Mouse (Mus musculus) forebrain, embryonic 16.5 days (tissue): ENCODE measurements at regions not wholly inside any gene's neighbourhood (a gene's known extent, or its start where the extent isn't known, plus 50 kb on each side); places are given as distances from the start of the nearest gene placed in this dataset.
A peak's percentile ranks its signal among the peaks of the same experiment; 100 is the strongest.

Source experiments
- ATAC-seq: fragments of 200-750 bp; cut with Nextera tagmentation; 2 replicates; pipeline ENCODE4 v1.8.0; 2017; ENCODE audit warnings: mild to moderate bottlenecking, moderate library complexity
- H3K27ac ChIP-seq: fragments of 300-500 bp; sonication (generic); 2 replicates; pipeline ENCODE4 v1.5.1; 2014; ENCODE audit warnings: low read length, control low read depth
- H3K27me3 ChIP-seq: fragments of 300-500 bp; sonication (generic); replicated peaks from 2 replicates; pipeline ENCODE4 v1.6.1; 2014; ENCODE audit warnings: low read length; ENCODE audit not compliant: control insufficient read depth, insufficient read depth
- H3K36me3 ChIP-seq: fragments of 300-500 bp; sonication (generic); 2 replicates; pipeline ENCODE4 v1.6.1; 2014; ENCODE audit not compliant: control insufficient read depth, insufficient read depth
- H3K4me1 ChIP-seq: fragments of 300-500 bp; sonication (generic); replicated peaks from 2 replicates; pipeline ENCODE4 v1.6.1; 2014; ENCODE audit warnings: low read length; ENCODE audit not compliant: control insufficient read depth, insufficient read depth
- H3K4me2 ChIP-seq: fragments of 300-500 bp; sonication (generic); 2 replicates; pipeline ENCODE4 v1.6.1; 2014; ENCODE audit warnings: mild to moderate bottlenecking, low read length, control low read depth
- H3K4me3 ChIP-seq: fragments of 300-500 bp; sonication (generic); replicated peaks from 2 replicates; pipeline ENCODE4 v1.5.1; 2014; ENCODE audit warnings: mild to moderate bottlenecking, low read length, control low read depth
- H3K9ac ChIP-seq: fragments of 300-500 bp; sonication (generic); replicated peaks from 2 replicates; pipeline ENCODE4 v1.6.1; 2014; ENCODE audit warnings: low read depth, low read length, control low read depth
- H3K9me3 ChIP-seq: fragments of 300-500 bp; sonication (generic); 2 replicates; pipeline ENCODE4 v1.6.1; 2016; ENCODE audit warnings: low read length; ENCODE audit not compliant: control insufficient read depth
- WGBS: fragments of 180-500 bp; shearing (Covaris S2); extraction: QIAGEN DNeasy Blood & Tissue Kit; methylation state at CpG from one replicate; pipeline ENCODE4 v1.1.7; 2014; 5-methylcytosine and 5-hydroxymethylcytosine counted together

DNA sequence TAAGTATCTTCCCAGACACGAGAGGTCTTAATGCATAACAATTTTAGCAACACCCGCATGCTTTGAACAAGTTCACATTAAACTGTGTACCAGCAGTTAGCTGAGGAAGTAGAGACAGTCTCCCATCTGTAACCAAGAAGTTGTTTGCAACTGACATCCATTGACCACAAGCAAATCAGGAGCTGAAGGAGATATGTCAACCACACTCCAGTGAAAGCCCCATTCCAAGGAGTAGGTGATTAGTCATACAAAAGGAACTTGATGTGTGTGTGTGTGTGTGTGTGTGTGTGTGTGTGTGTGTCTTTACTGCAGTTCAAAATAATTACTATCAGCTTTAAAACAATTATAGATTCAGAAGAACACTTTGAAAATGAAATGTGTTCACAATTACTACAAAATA is 97.9 kb upstream of the Robo2 start:
- no peaks in the 10 kb centered on the region for H3K27me3 ChIP-seq
- H3K4me2 ChIP-seq, result no peak overlapping the region
- no peaks in the 10 kb centered on the region for H3K36me3 ChIP-seq
- 92% methylated on average over 2 of the region's 2 CpGs for WGBS
- no peak for ATAC-seq
- no peak overlapping the region for H3K4me3 ChIP-seq
- no peak overlapping the region for H3K27ac ChIP-seq
- no peaks in the 10 kb centered on the region for H3K4me1 ChIP-seq
- no peak overlapping the region for H3K9ac ChIP-seq
- no peaks in the 10 kb centered on the region for H3K9me3 ChIP-seq

DNA sequence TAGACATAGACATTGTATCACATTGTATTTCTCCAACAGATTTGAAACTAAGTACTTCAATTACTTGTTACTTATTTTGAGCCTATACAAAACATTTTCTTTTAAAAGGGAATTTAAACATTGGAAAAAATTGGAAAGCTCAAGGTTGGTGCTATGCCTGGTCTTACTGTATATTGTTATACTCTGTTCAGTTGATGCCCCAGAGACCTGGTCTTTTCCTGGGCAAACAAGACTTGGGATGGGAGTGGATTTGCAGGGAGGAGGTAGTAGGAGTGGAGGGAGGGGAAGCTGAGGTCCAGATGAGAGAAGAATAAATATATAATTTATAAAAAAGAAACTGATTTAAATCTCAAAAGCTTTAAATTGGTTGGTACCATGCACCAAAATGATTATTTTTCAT is 95.1 kb upstream of the Robo2 start:
- Histone ChIP-seq H3K27me3 (no peaks in the 10 kb centered on the region), H3K4me2 (no peak overlapping the region), H3K9me3 (no peaks in the 10 kb centered on the region), H3K27ac (no peak overlapping the region), H3K4me3 (no peak overlapping the region), H3K4me1 (no peaks in the 10 kb centered on the region), H3K36me3 (no peaks in the 10 kb centered on the region), H3K9ac (no peak overlapping the region)
- ATAC-seq, result no peak

DNA sequence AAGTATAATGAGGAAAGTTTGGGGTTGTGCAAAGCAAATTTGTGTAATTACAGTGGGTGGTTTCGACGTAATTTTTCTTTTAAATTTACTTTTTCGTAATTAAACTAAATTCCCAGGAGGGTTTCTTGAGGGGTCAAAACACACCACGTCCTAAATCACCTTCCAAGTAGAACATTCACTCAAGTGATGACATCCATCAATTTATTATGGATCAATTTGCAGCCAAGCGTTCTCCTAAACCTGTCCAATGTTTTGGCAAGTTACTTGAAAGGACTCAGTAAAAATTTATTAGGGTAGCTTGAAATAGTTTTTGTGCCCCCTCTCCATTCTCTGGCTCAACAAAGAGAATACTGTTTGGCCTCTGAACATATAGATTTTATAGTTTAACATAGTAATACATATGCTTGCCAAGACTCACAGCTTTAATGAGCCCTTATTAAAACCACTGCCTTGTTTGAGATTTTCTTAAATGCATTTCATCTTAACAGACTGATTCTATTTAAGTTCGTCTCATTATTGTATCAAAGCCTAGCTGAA is 94.6 kb upstream of the Robo2 start:
- Histone ChIP-seq H3K27ac (no peak overlapping the region), H3K4me3 (no peak overlapping the region), H3K9me3 (no peaks in the 10 kb centered on the region), H3K36me3 (no peaks in the 10 kb centered on the region), H3K4me2 (no peak overlapping the region), H3K9ac (no peak overlapping the region), H3K27me3 (no peaks in the 10 kb centered on the region), H3K4me1 (no peaks in the 10 kb centered on the region)
- 51% methylated on average over 6 of the region's 6 CpGs for WGBS
- no peak for ATAC-seq

DNA sequence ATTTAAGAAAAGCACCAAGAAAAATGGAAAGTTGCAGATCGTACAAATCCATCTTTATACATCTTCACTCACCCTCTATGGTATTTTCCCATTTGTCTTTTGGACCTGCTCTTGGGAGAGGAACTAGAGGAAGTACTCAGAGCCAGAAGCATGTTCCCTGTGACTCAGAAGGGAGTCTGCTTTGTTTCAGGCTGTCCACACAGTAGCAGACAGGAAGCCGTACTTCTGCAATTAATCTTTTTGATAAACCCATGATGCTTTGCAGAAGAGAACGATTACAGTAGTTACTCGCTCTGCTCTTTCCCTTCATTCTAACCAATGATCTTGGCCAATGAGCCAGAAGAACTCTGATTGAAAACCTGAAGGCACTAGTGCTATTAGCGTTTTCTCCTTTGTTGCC is 92.8 kb upstream of the Robo2 start:
- H3K27me3 ChIP-seq, result no peaks in the 10 kb centered on the region
- H3K4me2 ChIP-seq, result no peak overlapping the region
- no peak overlapping the region for H3K4me3 ChIP-seq
- 82% methylated on average over 5 of the region's 5 CpGs for WGBS
- no peak overlapping the region for H3K27ac ChIP-seq
- H3K36me3 ChIP-seq, result no peaks in the 10 kb centered on the region
- ATAC-seq, result no peak
- H3K9ac ChIP-seq, result no peak overlapping the region
- H3K9me3 ChIP-seq, result no peaks in the 10 kb centered on the region
- H3K4me1 ChIP-seq, result no peaks in the 10 kb centered on the region

DNA sequence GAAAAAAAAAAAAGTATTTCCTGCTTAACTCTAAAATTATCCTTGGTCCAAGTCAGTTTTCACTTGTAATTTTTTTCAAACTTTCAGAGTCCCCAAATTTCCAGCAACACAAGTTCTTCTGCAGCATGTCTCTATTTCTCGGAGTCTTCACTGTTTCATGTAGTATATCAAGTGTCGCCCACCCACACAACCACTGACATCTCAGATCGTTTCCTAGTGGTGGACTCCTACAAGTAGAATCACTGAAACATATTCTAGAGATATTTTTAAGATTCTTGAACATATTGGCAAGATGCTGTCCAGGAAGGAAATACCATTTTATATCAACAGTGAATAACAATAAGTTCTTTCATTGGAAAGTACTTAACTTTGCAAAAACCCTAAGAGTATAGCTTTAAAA is 89.1 kb upstream of the Robo2 start:
- Histone ChIP-seq H3K4me3 (no peak overlapping the region), H3K9ac (no peak overlapping the region), H3K4me1 (no peaks in the 10 kb centered on the region), H3K27ac (no peak overlapping the region), H3K27me3 (no peaks in the 10 kb centered on the region), H3K36me3 (no peaks in the 10 kb centered on the region), H3K4me2 (no peak overlapping the region), H3K9me3 (no peaks in the 10 kb centered on the region)
- no peak for ATAC-seq
- 93% methylated on average over 3 of the region's 3 CpGs for WGBS

DNA sequence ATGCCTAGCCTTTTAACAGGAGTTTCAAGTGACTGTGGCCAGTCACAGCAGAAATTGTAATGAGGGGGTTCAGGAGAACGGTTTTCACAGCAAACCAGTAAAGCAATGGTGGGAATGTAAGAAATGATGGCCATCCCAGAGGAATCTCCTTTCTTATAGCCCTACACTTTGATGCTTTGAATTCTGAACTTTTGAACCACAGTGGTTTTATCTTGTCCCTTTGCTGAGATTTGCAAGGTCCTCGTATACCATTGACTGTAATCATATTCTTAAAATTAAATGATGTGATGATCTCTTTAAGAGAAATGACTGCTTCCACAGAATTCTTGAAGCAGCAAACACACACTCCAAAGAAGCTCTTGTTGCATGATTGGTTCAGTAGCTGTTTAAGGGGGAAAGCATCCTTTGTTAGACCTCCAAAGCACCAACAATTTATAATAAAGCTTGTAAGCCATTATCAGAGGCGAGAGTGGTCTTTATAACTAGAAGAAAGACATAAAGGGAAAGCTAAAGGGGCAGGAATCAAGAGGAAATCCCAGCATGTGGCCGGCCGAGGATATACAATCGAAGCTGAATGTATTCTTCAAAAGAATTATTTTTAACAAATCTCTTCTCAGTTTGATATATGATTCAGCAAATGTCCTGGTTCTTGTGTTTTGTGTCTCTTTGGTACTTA is 56.3 kb upstream of the Robo2 start:
- H3K27me3 ChIP-seq, result no peaks in the 10 kb centered on the region
- WGBS, result 10% methylated on average over 6 of the region's 6 CpGs
- H3K4me2 ChIP-seq, result no peak overlapping the region
- no peaks in the 10 kb centered on the region for H3K9me3 ChIP-seq
- H3K36me3 ChIP-seq, result no peaks in the 10 kb centered on the region
- no peak for ATAC-seq
- H3K4me3 ChIP-seq, result no peak overlapping the region
- H3K4me1 ChIP-seq, result peaks cover 15% of the 10 kb centered on the region
- no peak overlapping the region for H3K27ac ChIP-seq
- H3K9ac ChIP-seq, result no peak overlapping the region

DNA sequence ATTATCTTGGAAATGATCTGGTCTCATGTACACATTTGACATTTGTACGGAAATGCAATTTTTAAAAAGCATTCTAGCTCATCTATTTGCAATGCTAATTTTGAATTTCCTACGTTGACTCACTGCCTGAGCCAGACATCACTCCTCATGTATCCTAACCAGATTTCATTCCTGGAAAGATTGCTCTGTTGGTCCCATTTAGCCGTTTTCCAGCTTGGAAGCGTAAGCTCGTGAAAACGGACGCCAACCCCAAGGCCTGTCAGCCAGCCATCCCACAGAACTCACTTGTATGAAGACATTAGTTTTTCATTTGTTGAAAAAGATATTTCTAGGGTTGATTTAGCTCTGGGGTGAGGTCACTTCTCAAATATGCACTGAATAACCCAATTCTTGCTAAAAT is 55.5 kb upstream of the Robo2 start:
- Histone ChIP-seq H3K36me3 (no peaks in the 10 kb centered on the region), H3K4me3 (no peak overlapping the region), H3K9ac (no peak overlapping the region), H3K27ac (peak overlapping the region; percentile 45; the same call in 1 of the 2 replicates), H3K4me1 (peaks cover 16% of the 10 kb centered on the region), H3K9me3 (no peaks in the 10 kb centered on the region), H3K4me2 (no peak overlapping the region), H3K27me3 (no peaks in the 10 kb centered on the region)
- peak; percentile 55; the same call in 1 of the 2 replicates for ATAC-seq
- 42% methylated on average over 7 of the region's 7 CpGs for WGBS

DNA sequence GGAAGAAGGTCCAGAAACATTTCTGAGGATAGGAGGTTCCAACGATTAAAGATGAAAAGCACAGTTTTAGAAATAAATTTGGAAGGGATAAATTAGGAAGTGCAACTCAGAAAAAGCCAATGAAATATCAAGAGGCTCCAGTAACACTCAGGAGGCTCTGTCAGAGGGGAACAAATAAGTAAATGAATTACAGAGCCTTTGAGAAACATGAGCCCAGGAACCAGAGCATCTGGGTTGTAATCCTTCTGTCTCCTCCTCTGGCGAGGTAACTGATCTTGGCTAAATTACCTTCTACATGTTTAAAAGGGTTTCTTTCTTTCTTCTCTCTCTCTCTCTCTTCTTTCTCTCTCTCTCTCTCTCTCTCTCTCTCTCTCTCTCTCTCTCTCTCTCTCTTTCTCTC is 53.2 kb upstream of the Robo2 start:
- peak overlapping the region; percentile 81 for H3K27ac ChIP-seq

DNA sequence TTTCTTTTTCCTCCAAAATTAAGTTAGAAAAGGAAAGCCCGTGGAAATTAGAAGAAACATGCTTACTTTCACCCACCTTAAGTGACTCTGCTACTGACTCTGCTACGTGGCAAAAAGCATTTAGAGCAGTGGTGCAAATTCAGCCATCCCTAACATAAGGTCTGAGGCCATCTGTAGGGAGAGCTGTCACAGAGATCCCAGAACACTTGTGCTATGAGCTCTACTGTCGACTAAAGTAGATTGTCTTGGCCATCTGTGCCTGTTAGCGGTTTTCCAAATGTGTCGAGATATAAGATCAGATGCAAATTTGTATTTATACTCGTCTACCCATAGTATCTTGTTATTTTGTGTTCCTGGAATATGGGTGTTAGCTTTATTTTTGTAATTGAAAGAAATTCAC is 52.7 kb upstream of the Robo2 start:
- WGBS, result 45% methylated on average over 6 of the region's 6 CpGs
- Histone ChIP-seq H3K9ac (no peak overlapping the region), H3K36me3 (no peaks in the 10 kb centered on the region), H3K9me3 (no peaks in the 10 kb centered on the region), H3K4me2 (no peak overlapping the region), H3K27me3 (no peaks in the 10 kb centered on the region), H3K4me3 (no peak overlapping the region), H3K27ac (peak overlapping the region; percentile 81; the same call in 1 of the 2 replicates), H3K4me1 (peaks cover 16% of the 10 kb centered on the region)
- ATAC-seq, result peak; percentile 91

More for the DNA sequence above, 53.2 kb upstream of the Robo2 start:
- Histone ChIP-seq H3K27me3 (no peaks in the 10 kb centered on the region), H3K9me3 (no peaks in the 10 kb centered on the region), H3K36me3 (no peaks in the 10 kb centered on the region), H3K9ac (no peak overlapping the region), H3K4me2 (no peak overlapping the region), H3K4me3 (no peak overlapping the region), H3K4me1 (peaks cover 16% of the 10 kb centered on the region)
- ATAC-seq, result no peak
- 41% methylated on average over 2 of the region's 2 CpGs for WGBS

DNA sequence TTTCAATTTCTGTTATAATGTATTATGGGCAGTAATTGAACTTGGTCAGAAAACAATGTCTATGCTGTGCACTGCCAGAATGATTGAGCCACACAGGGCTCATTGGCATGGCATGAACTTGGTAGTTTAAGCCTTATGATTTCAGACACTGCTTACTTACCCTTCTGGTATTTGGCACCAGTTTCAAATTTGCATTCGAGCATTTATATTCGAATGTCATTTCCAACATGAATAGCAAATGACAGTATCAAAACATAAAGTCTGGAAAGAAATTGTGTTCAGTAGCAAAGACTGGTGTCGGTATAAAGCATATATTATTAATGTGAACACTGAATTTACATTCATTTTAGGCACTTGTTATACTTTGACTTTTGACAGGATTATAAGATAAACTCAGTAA is 50.8 kb upstream of the Robo2 start:
- Histone ChIP-seq H3K27ac (no peak overlapping the region), H3K4me1 (peaks cover 8% of the 10 kb centered on the region; the same call in 1 of the 2 replicates), H3K4me2 (no peak overlapping the region), H3K4me3 (no peak overlapping the region), H3K9me3 (no peaks in the 10 kb centered on the region), H3K36me3 (no peaks in the 10 kb centered on the region), H3K9ac (no peak overlapping the region), H3K27me3 (no peaks in the 10 kb centered on the region)
- WGBS, result 42% methylated on average over 3 of the region's 3 CpGs
- no peak for ATAC-seq
